Mouse (Mus musculus): Measurements from ENCODE around the gene Tspan32. TPM values are rescaled to one million over a fixed set of nuclear protein-coding genes. Genes with fewer than 3 reads are reported as not detected.

Tspan32 gene
- 98.0 and 152 TPM in 2 replicates for polyA plus RNA-seq (2011; ENCODE audit: insufficient read depth, insufficient read length, low replicate concordance, missing spikeins)

GRCm38 (mm10) chr7:143004727-143005343, at the start of gene Tspan32:
Tspan32 (plus strand) TSS chr7:143005046.
- 3% methylated on average over 4 of the region's 4 CpGs for whole genome bisulfite sequencing
- peaks cover 13% of the 10 kb centered on the region for H3K4me1 ChIP-seq (ENCODE audit: control insufficient read depth, insufficient read depth, low read length)
- TF ChIP-seq POLR2A (IDR thresholded peaks at IDR 0.05; ENCODE audit: borderline replicate concordance, control insufficient read depth, low read depth, low read length) (no peak), CTCF (IDR thresholded peaks at IDR 0.05; ENCODE audit: control insufficient read depth, insufficient read depth, low read length) (no peak)
- peak within 1 kb of the TSS; percentile 61 for H3K4me3 ChIP-seq (replicated peaks; ENCODE audit: control insufficient read depth, low read depth, low read length)
- H3K27ac ChIP-seq (ENCODE audit: control insufficient read depth, insufficient read depth, low read depth, low read length, poor library complexity): peak within 1 kb of the TSS; percentile 91

GRCm38 (mm10) chr7:142956018-142956417, 48.8 kb upstream of the Tspan32 start:
- TF ChIP-seq POLR2A (IDR thresholded peaks at IDR 0.05; ENCODE audit: borderline replicate concordance, control insufficient read depth, low read depth, low read length): no peak
- TF ChIP-seq CTCF (IDR thresholded peaks at IDR 0.05; ENCODE audit: control insufficient read depth, insufficient read depth, low read length): no peak
- peaks cover 3% of the 10 kb centered on the region; the same call in 1 of the 2 replicates for H3K4me1 ChIP-seq (ENCODE audit: control insufficient read depth, insufficient read depth, low read length)
- H3K27ac ChIP-seq (ENCODE audit: control insufficient read depth, insufficient read depth, low read depth, low read length, poor library complexity): no peak overlapping the region
- WGBS: 76% methylated on average over 2 of the region's 2 CpGs
- no peak overlapping the region for H3K4me3 ChIP-seq (replicated peaks; ENCODE audit: control insufficient read depth, low read depth, low read length)

DNA sequence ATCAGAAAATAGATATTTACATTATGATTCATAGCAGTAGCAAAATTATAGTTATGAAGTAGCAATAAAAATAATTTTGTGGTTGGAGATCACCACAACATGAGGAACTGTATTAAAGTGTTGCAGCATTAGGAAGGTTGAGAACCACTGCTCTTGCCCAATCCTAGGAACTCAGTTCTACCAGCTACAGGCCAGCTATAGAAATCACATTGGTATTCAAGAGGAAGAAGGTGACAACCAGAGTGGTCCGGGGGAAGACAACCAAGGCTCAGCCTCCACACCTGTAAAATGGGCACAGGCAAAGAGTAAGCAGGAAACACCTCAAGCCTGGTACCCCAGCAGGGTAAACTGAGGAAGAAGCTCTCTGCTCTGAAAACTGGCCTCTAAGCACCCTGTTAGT, 46.0 kb upstream of the Tspan32 start:
- TF ChIP-seq CTCF (IDR thresholded peaks at IDR 0.05; ENCODE audit: control insufficient read depth, insufficient read depth, low read length) (no peak), POLR2A (IDR thresholded peaks at IDR 0.05; ENCODE audit: borderline replicate concordance, control insufficient read depth, low read depth, low read length) (no peak)
- Histone ChIP-seq H3K4me1 (ENCODE audit: control insufficient read depth, insufficient read depth, low read length) (peaks cover 3% of the 10 kb centered on the region; the same call in 1 of the 2 replicates), H3K4me3 (replicated peaks; ENCODE audit: control insufficient read depth, low read depth, low read length) (no peak overlapping the region), H3K27ac (ENCODE audit: control insufficient read depth, insufficient read depth, low read depth, low read length, poor library complexity) (no peak overlapping the region)
- WGBS: 32% methylated on average over 1 of the region's 1 CpGs

DNA sequence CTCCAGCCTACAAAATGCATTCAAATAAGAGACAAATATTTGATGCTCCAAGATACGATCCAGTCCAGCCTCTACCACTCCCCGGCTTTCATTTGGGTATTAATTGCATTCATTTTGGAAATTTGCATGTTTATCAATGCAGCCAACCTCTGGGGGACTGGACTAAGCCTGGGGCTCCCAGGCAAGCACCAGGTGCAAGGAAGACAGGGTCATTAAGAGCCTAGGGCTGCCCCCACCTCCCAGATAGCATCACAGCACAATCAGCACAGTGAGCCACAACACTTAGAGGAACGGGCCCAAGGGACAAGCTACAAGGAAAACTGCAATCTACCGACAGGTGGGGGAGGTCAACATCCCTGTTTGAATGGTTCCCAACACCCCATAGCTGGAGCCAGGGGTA, 45.1 kb upstream of the Tspan32 start:
- no peak overlapping the region for H3K4me3 ChIP-seq (replicated peaks; ENCODE audit: control insufficient read depth, low read depth, low read length)
- H3K4me1 ChIP-seq (ENCODE audit: control insufficient read depth, insufficient read depth, low read length): peaks cover 3% of the 10 kb centered on the region; the same call in 1 of the 2 replicates
- TF ChIP-seq CTCF (IDR thresholded peaks at IDR 0.05; ENCODE audit: control insufficient read depth, insufficient read depth, low read length) (no peak), POLR2A (IDR thresholded peaks at IDR 0.05; ENCODE audit: borderline replicate concordance, control insufficient read depth, low read depth, low read length) (no peak)
- no peak overlapping the region for H3K27ac ChIP-seq (ENCODE audit: control insufficient read depth, insufficient read depth, low read depth, low read length, poor library complexity)
- WGBS: 73% methylated on average over 4 of the region's 4 CpGs

GRCm38 (mm10) chr7:142967414-142967883, 37.4 kb upstream of the Tspan32 start:
- H3K4me1 ChIP-seq (ENCODE audit: control insufficient read depth, insufficient read depth, low read length): peaks cover 6% of the 10 kb centered on the region
- under 1% methylated on average over 36 of the region's 36 CpGs for WGBS
- H3K27ac ChIP-seq (ENCODE audit: control insufficient read depth, insufficient read depth, low read depth, low read length, poor library complexity): peak overlapping the region; percentile 75
- no peak for TF ChIP-seq POLR2A (IDR thresholded peaks at IDR 0.05; ENCODE audit: borderline replicate concordance, control insufficient read depth, low read depth, low read length)
- no peak for TF ChIP-seq CTCF (IDR thresholded peaks at IDR 0.05; ENCODE audit: control insufficient read depth, insufficient read depth, low read length)
- H3K4me3 ChIP-seq (replicated peaks; ENCODE audit: control insufficient read depth, low read depth, low read length): peak overlapping the region; percentile 53

- WGBS: under 1% methylated on average over 90 of the region's 90 CpGs
- no peak for TF ChIP-seq CTCF (IDR thresholded peaks at IDR 0.05; ENCODE audit: control insufficient read depth, insufficient read depth, low read length)
- no peak for TF ChIP-seq POLR2A (IDR thresholded peaks at IDR 0.05; ENCODE audit: borderline replicate concordance, control insufficient read depth, low read depth, low read length)
These were observed 36.7 kb upstream of the Tspan32 start for GRCm38 (mm10) chr7:142967884-142968808.

GRCm38 (mm10) chr7:142968809-142969511, 35.9 kb upstream of the Tspan32 start, which contains the start of gene Ascl2:
Ascl2 (minus strand) TSS chr7:142969264.
- 3% methylated on average over 51 of the region's 51 CpGs for WGBS
- H3K4me3 ChIP-seq (replicated peaks; ENCODE audit: control insufficient read depth, low read depth, low read length): peak within 1 kb of the TSS; percentile 53
- H3K27ac ChIP-seq (ENCODE audit: control insufficient read depth, insufficient read depth, low read depth, low read length, poor library complexity): peak within 1 kb of the TSS; percentile 75; the same call in 1 of the 2 replicates
- no peak for TF ChIP-seq POLR2A (IDR thresholded peaks at IDR 0.05; ENCODE audit: borderline replicate concordance, control insufficient read depth, low read depth, low read length)
- TF ChIP-seq CTCF (IDR thresholded peaks at IDR 0.05; ENCODE audit: control insufficient read depth, insufficient read depth, low read length): no peak
- H3K4me1 ChIP-seq (ENCODE audit: control insufficient read depth, insufficient read depth, low read length): peaks cover 6% of the 10 kb centered on the region

More at GRCm38 (mm10) chr7:142967884-142968808, 36.7 kb upstream of the Tspan32 start:
- Histone ChIP-seq H3K4me1 (ENCODE audit: control insufficient read depth, insufficient read depth, low read length) (peaks cover 6% of the 10 kb centered on the region), H3K27ac (ENCODE audit: control insufficient read depth, insufficient read depth, low read depth, low read length, poor library complexity) (peak overlapping the region; percentile 75), H3K4me3 (replicated peaks; ENCODE audit: control insufficient read depth, low read depth, low read length) (peak overlapping the region; percentile 53)

All from bone marrow, adult 2 months (tissue).